Mouse (Mus musculus) megakaryocyte, adult 5-6 weeks (primary cell): ENCODE data around the gene Gm15093. TPM values are rescaled to one million over a fixed set of nuclear protein-coding genes. Genes with fewer than 3 reads are reported as not detected.
"Not testable (repeated sequence)": the region's sequence is repeated elsewhere in the genome, so short reads cannot be mapped to it uniquely, and the experiment has no call there.

Source experiments
- ATAC-seq: 2 replicates; pipeline ENCODE4 v1.8.0; 2016; ENCODE audit warnings: mild to moderate bottlenecking, inconsistent platforms; ENCODE audit not compliant: poor library complexity, severe bottlenecking
- total RNA-seq, 2 experiments: library from RNA; stranded (forward) in 1 of 2; stranded (reverse) in 1 of 2; fragments of 153-499, 151-499 nt in 1 of 2; fragments of 221-1000, 200-1000 nt in 1 of 2; gene quantifications; 2 replicates each; pipeline versions ENCODE4 v1.2.3 to v1.2.4; 2015 to 2017

The Gm15093 gene
- total RNA-seq (2015) = not detected in 2 replicates
- not detected in 2 replicates for total RNA-seq (2017)

GRCm38 (mm10) chrX:149272077-149272476 lies at the start of gene Gm15093:
Gm15093 (plus strand) TSS chrX:149272377.
- not testable (repeated sequence) for ATAC-seq

Other genes starting within 250 kb of the Gm15093 start
- not detected in 2 replicates for gene Ott, start 198.1 kb upstream of the Gm15093 start, total RNA-seq (2015)
- not detected in 2 replicates for gene Ott, start 198.1 kb upstream of the Gm15093 start, total RNA-seq (2017)
- gene Gm15085, start 175.2 kb downstream of the Gm15093 start, total RNA-seq (2015) = not detected in 2 replicates
- not detected in 2 replicates for gene Gm15085, start 175.2 kb downstream of the Gm15093 start, total RNA-seq (2017)